Mouse (Mus musculus) retina, postnatal 7 days (tissue): ENCODE results near the gene Oxct2b.
A peak's percentile ranks its signal among the peaks of the same experiment; 100 is the strongest.
"Not testable (repeated sequence)": the region's sequence is repeated elsewhere in the genome, so short reads cannot be mapped to it uniquely, and the experiment has no call there.

Source experiments
- DNase-seq: peaks from one replicate; pipeline ENCODE4 v3.0.0-alpha.2; 2012; ENCODE audit warnings: low read depth, low spot score

Gene Oxct2b

DNA sequence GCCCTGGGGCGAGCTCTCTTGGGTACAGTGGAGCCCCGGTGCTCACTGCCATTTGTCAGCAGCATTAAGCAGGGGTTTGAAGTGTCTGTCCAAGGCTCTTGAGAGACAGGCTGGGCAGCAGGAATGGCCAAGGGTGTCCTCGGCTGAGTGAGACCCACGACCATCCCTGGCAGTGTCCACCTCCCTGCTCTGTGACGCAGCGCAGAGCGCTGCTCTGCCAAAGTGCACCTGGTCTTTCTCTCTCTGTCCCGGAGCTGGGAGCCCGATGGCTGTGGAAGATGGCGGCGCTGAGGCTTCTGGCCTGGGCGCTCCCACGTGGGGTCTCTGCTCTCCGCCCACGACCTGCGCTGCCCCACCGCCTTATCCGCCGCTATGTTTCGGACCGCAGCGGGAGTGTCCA lies at the start of gene Oxct2b:
TSS of gene Oxct2b (plus strand) at position 256 of the 400 bp plus-strand sequence.
- no peak for DNase-seq

- no peak for DNase-seq
These were observed 47.4 kb upstream of the Oxct2b start for GRCm38 (mm10) chr4:123068646-123069045.

GRCm38 (mm10) chr4:123071266-123071966 lies 44.6 kb upstream of the Oxct2b start:
- peak; percentile 11 for DNase-seq

DNA sequence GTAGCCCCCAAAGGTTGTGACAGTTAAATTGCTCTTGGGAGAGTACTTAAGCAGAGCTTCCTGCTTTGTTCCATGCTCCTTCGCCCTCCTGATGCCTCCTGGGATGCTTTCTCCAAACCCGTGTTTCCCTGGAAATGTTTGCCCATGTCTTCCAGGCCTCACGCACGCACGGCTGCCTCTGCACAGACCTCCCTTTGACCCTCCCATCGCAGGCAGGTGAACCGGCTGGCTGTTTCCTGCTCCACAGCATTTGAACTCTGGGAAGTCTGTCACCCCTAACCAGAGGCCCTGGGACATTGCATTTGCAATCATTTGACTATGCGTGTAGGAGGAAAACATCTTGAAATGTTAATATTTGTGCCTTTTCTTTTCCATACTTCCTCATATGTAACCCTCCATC lies 39.1 kb upstream of the Oxct2b start:
- no peak for DNase-seq

- no peak for DNase-seq
These were observed 37.8 kb upstream of the Oxct2b start for GRCm38 (mm10) chr4:123078231-123078630.

DNA sequence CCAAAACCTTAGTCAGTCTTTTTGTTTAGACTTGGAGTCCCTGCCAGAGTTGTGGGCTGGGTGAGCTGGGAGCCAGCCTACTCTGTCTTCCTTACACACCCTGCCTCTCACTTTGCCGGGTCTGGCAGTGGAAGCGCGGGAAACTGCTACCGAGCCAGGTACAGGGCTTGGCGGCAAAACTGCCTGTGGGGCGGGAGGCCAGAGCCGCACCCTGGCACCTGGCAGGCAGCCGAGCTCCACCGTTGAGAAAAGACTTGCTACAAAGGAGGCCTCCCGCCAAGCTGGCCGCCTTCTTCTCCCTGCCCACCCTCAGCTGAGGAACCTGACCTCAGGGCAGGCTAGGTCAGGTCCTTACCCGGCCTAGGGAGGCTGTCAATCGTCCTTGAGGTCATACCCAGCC lies 35.3 kb upstream of the Oxct2b start:
- DNase-seq = no peak

DNA sequence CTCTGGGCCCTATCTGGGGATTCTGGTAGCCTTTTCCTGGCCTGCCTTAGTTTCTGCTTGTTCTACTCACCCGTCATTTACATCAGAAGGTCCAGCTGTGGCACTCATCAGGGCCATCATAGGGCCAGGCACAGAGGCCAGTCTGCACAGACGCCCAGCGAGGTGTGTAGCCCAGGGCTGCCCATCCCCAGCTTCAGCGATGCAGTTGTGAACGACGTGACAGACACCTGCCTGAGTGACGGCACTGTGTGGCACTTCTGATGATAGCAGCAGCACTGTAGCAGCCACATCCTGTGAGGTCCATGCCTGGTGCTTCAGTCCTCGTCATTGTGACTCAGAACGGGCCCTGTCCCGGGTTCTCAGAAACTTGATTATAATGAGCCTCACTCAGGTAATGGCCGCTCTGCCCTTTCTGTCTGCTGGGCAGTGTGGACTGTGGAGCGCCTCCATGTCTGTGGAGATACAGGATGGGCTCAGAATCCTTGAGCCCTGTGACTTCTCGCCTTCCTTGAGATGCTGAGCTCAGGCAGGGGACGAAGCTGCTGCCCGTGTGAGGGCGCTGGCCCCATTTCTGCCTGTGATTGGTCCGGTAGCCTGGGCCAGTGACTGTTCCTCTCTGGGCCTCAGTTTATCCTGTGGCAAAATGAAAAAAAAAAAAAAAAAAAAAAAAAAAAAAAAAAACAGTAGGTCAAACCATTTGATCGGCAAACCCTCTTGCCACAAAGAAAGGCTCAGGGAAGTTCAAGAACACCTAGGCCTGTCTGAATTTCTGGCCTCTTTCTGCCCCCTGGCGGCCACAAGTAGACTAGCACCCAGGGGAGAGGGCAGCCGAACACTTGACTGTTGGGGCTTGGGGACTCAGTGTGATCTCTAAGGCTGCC lies 33.5 kb upstream of the Oxct2b start:
- peak; percentile 54 for DNase-seq

DNA sequence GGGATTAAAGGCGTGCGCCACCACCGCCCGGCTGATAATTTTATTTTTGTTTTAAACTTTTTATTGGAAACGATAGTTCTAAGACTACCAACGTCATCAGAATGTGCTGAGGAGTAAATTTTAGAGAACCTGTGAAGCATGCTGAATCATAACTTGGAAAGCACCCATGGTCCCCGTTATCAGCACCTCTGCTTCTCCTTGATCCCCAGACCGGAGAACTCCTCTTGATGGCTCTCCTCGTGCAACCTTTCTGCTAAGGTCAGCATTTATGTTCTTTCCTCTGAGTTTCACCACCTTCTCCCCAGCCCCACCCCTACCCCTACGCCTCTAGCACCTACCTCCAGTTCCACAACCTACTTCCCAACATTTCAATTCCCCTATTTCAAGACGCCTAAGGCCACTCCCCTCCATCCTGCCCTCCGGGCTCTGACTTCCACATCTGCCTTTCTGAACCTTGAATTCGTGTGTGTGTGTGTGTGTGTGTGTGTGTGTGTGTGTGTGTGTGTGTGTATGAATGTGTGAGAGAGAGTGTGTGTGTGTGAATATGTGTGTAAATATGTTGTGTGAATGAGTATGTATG lies 32.7 kb upstream of the Oxct2b start:
- no peak for DNase-seq

DNA sequence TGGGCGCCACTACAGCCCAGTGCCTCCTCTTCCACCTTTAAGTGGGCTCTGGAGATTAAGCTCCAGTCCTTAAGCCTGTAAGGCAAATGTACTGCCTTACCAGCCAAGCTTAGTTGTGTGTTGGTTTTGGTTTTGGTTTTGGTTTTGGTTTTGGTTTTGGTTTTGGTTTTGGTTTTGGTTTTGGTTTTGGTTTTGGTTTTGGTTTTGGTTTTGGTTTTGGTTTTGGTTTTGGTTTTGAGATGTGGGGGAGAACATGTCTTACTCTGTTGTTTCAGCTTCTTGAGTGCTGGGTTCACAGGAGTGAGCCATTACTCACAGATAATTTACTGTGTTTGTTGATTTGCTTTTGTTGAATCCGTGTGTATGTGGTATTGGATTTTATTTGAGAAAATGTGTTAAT lies 30.8 kb upstream of the Oxct2b start:
- no peak for DNase-seq

DNA sequence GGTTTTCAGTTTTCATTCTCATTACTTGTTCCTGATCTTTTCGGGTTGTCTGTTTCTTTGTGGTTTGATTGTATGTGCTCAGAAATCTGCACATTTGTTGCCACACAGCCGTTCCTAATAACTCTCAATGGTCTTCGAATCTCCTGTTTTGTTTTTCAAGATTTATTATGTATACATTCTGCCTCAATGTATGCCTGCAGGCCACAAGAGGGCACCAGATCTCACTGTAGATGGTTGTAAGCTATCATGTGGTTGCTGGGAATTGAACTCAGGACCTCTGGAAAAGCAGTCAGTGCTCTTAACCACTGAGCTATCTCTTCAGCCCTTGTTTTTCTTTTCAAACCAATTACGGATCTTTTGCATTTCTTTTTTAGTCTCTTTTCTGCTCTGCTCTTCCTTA lies 29.7 kb upstream of the Oxct2b start:
- DNase-seq = no peak

GRCm38 (mm10) chr4:123092621-123093020 lies 23.4 kb upstream of the Oxct2b start:
- DNase-seq = no peak

- DNase-seq = no peak
These were observed 22.8 kb upstream of the Oxct2b start for GRCm38 (mm10) chr4:123093064-123093776.

DNA sequence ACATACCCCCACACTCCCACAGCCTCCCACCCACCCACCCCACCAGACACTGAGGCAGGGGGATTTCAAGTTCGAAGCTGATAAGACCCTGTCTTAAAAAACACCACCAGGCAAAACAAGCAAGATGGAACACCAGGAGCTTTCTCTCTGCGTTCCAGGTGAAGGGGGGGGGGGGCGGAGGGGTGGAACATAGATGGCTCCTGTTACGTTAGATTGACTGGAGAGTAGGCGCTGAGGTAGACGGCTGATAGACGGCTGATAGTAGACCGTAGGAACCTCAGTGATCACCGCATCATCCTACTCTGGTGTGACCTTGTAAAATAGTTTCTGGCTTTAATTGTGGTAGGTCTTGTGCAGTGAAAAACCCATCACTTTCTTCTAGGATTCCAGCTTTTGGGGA lies 22.2 kb upstream of the Oxct2b start:
- no peak for DNase-seq

GRCm38 (mm10) chr4:123104651-123105450 lies 11.2 kb upstream of the Oxct2b start, which contains the start of gene Bmp8b:
TSS of gene Bmp8b (plus strand) at chr4:123105165.
- no peak for DNase-seq

GRCm38 (mm10) chr4:123105451-123105790 lies 10.6 kb upstream of the Oxct2b start:
- no peak for DNase-seq

- not testable (repeated sequence) for DNase-seq
These were observed 10.1 kb upstream of the Oxct2b start for GRCm38 (mm10) chr4:123105929-123106328.

DNA sequence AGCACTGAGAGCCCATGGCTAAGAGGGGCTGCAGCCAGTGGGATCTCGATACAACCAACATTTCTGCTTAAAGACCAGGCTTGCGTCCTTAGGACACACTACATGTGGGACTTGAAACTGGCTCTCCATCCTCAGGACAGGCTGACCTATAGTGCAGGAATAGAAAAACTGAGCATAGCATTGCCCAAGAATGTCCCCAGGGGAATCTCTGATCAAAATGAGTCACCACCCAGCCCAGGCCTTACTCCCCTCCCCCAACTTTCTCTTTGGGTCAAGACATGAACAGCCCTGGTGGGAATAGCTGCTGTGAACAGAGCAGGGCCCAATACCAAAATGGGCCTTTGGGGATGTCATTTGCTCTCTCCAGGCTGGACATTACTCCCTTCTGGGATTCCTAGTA lies 9.2 kb upstream of the Oxct2b start:
- no peak for DNase-seq

DNA sequence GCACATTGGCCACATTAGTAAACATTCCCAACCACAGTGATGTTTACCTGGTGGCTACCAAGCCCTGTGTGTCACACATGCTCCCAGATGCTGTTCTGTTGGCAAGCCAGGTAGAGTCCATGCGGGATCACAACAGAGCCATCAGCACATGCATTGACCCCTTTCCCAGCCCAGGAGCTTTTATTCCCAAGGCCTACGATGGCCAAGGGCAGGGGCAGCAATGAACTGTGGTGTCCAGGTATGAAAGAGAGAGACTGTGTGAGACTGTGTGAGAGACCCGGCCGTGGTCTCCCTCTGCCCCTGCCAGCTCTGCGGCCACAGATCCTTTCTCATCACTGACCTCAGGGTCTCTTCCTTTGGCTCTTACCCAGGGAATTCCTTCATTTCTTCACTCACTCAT lies 8.0 kb upstream of the Oxct2b start:
- DNase-seq = no peak

DNA sequence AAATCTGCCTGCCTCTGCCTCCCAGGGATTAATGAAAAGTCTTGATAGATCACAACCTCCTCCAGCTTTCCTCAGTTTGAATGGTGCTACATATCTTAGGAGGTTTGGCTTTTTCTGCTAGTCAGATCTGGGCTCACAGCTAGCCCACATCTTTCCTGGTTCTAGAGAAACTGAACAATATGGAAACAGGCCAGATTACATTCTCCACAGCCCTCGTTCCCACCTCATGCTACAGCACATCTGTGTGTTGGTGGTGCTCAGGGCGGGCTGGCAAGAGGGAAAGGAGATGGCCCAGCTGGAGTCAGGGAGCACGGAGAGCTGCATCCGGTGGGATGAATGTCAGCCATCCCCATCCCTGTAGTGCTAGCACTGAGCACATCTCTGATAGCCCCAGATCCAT lies 5.3 kb upstream of the Oxct2b start:
- DNase-seq = no peak

DNA sequence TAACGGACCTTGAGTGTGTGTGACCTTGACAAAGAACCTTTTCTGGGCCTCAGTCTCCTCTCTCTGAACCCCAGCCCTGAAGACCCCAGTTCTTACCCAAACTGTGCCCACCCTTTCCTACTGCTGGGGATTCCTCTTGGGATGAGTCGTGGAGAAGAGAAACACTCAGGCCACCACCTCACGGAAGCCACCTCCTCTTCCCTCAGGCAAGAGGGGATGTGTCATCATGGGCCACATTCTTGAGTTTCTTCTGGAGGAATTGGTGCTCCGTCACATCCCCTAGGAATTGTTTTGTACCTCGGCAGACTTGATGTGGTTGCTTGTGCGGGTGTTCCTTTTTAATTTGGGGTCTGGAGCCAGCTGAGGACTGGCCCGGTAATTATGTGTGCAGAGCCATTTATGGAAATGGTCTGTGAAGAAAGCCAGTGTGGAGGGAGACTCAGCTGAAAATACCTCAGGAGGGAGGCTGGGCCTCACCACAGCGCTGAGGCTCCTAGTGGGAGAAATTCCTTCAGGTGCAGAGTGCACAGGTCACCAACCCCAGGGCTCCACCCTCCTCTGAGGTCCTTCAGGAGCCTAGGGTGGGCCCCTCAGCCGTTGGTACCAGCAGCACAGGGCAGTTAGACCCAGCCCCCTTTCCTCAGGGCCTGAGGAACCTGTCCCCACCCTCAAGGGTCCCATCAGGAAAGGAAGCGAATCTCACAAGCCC lies 4.6 kb upstream of the Oxct2b start:
- not testable (repeated sequence) for DNase-seq
